Mouse (Mus musculus) bone marrow, adult 2 months (tissue): Measurements from ENCODE around the gene Steap2. TPM values are rescaled to one million over a fixed set of nuclear protein-coding genes. Genes with fewer than 3 reads are reported as not detected.

Source experiments
- H3K27ac ChIP-seq: fragments of 200-500 bp; 2 replicates; pipeline ENCODE4 v1.5.1; 2012; ENCODE audit warnings: low read depth, mild to moderate bottlenecking, control low read depth, inconsistent platforms, low read length; ENCODE audit not compliant: control insufficient read depth, poor library complexity, insufficient read depth
- H3K4me1 ChIP-seq: fragments of 200-500 bp; 2 replicates; pipeline ENCODE4 v1.6.1; 2011; ENCODE audit warnings: low read length; ENCODE audit not compliant: control insufficient read depth, insufficient read depth
- H3K4me3 ChIP-seq: fragments of 200-500 bp; replicated peaks from 2 replicates; pipeline ENCODE3; 2011; ENCODE audit warnings: mild to moderate bottlenecking, low read depth, low read length, control low read depth; ENCODE audit not compliant: control insufficient read depth
- CTCF ChIP-seq: fragments of 200-500 bp; IDR thresholded peaks from 2 replicates; pipeline ENCODE4 v1.5.1; 2011; ENCODE audit warnings: low read length, control low read depth; ENCODE audit not compliant: control insufficient read depth, insufficient read depth
- POLR2A ChIP-seq: fragments of 200-500 bp; IDR thresholded peaks from 2 replicates; pipeline ENCODE4 v1.6.1; 2011; ENCODE audit warnings: low read depth, mild to moderate bottlenecking, control low read depth, low read length, borderline replicate concordance; ENCODE audit not compliant: control insufficient read depth
- WGBS: fragments of 180-500 bp; shearing (Covaris S2); methylation state at CpG from one replicate; pipeline ENCODE4 v1.1.7; 2018; 5-methylcytosine and 5-hydroxymethylcytosine counted together
- polyA plus RNA-seq: library from polyadenylated mRNA; stranded (reverse); fragments of >200 nt; gene quantifications from 2 replicates; pipeline ENCODE4 v1.2.4, GENCODE M21; 2011; ENCODE audit warnings: low replicate concordance; ENCODE audit not compliant: missing spikeins, insufficient read depth, insufficient read length

Gene Steap2
- polyA plus RNA-seq, 1 experiment, result 0.75 TPM

DNA sequence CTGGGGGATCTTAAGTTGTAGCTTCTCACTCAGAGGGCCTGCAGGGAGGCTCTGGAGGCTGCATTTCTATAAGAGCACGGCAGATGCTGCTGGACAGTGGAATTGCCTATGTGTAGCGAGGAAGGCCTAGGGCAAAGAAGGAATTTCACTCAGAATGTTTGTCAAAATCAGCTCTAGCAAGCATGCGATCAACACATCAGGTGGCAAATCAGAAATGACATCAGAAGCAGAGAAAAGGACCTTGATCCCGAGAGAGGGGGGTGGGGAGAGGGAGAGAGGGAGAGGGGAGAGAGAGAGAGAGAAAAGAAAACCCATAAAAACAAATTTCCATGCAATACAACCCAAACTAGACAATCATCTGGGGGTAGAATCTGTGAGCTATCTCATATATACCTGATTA lies 11.1 kb downstream of the Steap2 start:
- TF ChIP-seq CTCF (no peak), POLR2A (no peak)
- no peaks in the 10 kb centered on the region for H3K4me1 ChIP-seq
- no peak overlapping the region for H3K4me3 ChIP-seq
- no peak overlapping the region for H3K27ac ChIP-seq
- 60% methylated on average over 4 of the region's 4 CpGs for WGBS

- TF ChIP-seq CTCF (no peak), POLR2A (no peak)
- Histone ChIP-seq H3K27ac (no peak overlapping the region), H3K4me3 (no peak overlapping the region), H3K4me1 (no peaks in the 10 kb centered on the region)
Observed at GRCm38 (mm10) chr5:5679459-5679858, 14.9 kb downstream of the Steap2 start.

DNA sequence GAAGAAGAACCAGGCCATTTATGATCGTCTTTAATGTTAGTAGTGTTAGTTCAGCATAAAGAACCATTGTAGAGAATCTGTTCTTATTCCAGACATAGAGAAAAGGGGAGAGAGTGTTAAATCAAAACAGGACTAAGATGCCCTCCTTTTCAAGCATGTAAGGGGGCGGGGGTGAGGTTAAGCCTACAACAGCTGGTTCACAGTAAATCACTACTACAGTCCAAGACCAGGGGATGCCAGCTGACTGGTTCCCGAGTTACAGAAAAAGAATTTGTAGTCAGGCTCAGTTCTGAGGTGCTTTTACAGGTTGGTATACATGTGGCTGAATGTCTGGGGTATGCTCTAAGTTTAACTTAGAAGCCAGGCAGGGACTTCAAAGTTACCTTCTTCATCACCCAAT lies 18.3 kb downstream of the Steap2 start:
- WGBS, result 65% methylated on average over 3 of the region's 3 CpGs
- Histone ChIP-seq H3K4me1 (no peaks in the 10 kb centered on the region), H3K27ac (no peak overlapping the region), H3K4me3 (no peak overlapping the region)
- TF ChIP-seq CTCF (no peak), POLR2A (no peak)

DNA sequence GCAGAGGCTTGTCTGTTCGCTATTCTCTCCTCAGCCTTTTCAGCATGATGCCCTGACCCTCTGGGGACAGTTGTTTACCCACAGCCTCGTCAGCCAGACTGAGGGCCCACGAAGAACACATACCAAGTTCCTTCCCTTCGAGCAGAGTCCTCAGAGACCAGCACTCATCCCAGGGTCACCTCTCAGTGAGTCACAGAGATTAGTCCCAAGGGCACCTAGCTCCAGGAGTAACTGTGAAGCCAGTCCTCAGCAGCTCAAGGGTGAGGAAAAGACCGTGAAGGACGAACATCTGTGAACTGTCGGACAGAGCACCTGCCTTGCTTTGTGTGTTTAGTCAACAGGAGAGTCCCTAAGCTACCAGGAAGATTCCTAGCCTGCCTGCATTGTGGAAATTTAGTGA lies 25.5 kb downstream of the Steap2 start:
- WGBS, result 69% methylated on average over 7 of the region's 7 CpGs
- H3K4me1 ChIP-seq, result no peaks in the 10 kb centered on the region; the same call in 1 of the 2 replicates
- H3K27ac ChIP-seq, result no peak overlapping the region
- H3K4me3 ChIP-seq, result no peak overlapping the region
- no peak for TF ChIP-seq POLR2A
- no peak for TF ChIP-seq CTCF

DNA sequence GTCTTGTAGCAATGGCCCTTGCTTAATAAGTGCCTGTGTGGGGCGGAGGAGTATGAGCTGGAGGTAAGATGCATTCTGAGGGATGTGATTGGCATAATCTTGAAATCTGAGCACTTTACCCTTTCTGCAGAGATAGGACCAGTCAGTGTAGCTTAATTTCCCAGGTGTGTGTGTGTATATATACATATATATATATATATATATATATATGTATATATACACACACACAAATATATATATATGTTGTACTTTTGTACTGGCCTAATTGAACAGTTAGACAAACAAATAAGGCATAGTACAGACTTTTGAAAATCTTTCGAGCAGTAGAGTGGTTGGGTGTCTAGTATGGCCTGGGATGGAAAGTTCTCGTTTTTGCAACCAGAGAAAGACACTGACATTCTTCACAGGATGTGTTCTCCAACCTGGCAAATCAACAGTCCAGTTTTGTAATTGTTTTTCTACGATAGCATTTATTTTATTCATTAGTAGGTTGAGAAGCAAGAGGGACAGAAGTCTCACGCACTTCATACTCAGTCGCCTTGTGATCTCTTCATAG lies 29.9 kb downstream of the Steap2 start:
- no peak overlapping the region for H3K27ac ChIP-seq
- 62% methylated on average over 6 of the region's 6 CpGs for WGBS

GRCm38 (mm10) chr5:5663655-5664370 lies 30.6 kb downstream of the Steap2 start, which contains the start of gene Cfap69:
Cfap69 (minus strand) TSS chr5:5664239.
- Histone ChIP-seq H3K4me1 (no peaks in the 10 kb centered on the region; the same call in 1 of the 2 replicates), H3K4me3 (peak within 1 kb of the TSS; percentile 18), H3K27ac (no peak within 1 kb of the TSS)
- no peak for TF ChIP-seq POLR2A
- TF ChIP-seq CTCF, result no peak
- 1% methylated on average over 48 of the region's 48 CpGs for WGBS

More for the DNA sequence above, 29.9 kb downstream of the Steap2 start:
- H3K4me1 ChIP-seq, result no peaks in the 10 kb centered on the region; the same call in 1 of the 2 replicates
- no peak for TF ChIP-seq POLR2A
- no peak for TF ChIP-seq CTCF
- no peak overlapping the region for H3K4me3 ChIP-seq

GRCm38 (mm10) chr5:5663057-5663456 lies 31.3 kb downstream of the Steap2 start:
- no peak overlapping the region for H3K27ac ChIP-seq
- no peak overlapping the region for H3K4me3 ChIP-seq
- TF ChIP-seq CTCF, result no peak
- no peak for TF ChIP-seq POLR2A
- WGBS, result 52% methylated on average over 6 of the region's 6 CpGs
- H3K4me1 ChIP-seq, result no peaks in the 10 kb centered on the region; the same call in 1 of the 2 replicates

GRCm38 (mm10) chr5:5658680-5659079 lies 35.7 kb downstream of the Steap2 start:
- TF ChIP-seq CTCF (no peak), POLR2A (no peak)
- H3K4me3 ChIP-seq, result no peak overlapping the region
- 0% methylated on average over 2 of the region's 2 CpGs for WGBS
- H3K4me1 ChIP-seq, result no peaks in the 10 kb centered on the region
- no peak overlapping the region for H3K27ac ChIP-seq

DNA sequence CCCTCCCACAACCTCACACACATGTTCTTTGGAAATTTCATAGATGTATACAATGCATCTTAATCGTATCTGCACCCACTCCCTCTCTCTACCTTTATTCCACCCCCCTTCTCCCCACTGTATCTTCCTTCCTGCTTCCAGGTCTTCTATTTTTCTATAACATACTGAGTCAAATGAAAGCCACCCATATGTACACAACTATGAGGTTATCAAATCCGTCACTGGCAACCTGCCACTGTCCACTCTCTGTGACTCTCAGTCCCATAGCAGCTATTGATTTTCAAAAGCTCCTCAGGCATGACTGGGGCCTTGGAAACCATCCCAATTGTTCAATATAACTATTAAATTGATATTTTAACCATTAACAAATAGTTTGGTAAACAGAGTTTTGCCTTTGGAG lies 36.4 kb downstream of the Steap2 start:
- H3K27ac ChIP-seq, result no peak overlapping the region
- no peaks in the 10 kb centered on the region for H3K4me1 ChIP-seq
- no peak overlapping the region for H3K4me3 ChIP-seq
- no peak for TF ChIP-seq CTCF
- no peak for TF ChIP-seq POLR2A
- 72% methylated on average over 2 of the region's 2 CpGs for WGBS
